Mouse (Mus musculus) erythroblast, embryonic 14.5 days (primary cell): ENCODE measurements around the gene Slc35a3.

ENCODE experiments used
- GATA1 ChIP-seq: IDR thresholded peaks from 2 replicates; pipeline ENCODE4 v1.6.1; 2012; ENCODE audit warnings: low read length, inconsistent platforms, mixed read lengths
- TAL1 ChIP-seq: IDR thresholded peaks from 3 replicates; pipeline ENCODE4 v1.6.1; 2012; ENCODE audit warnings: low read length, inconsistent platforms, mixed read lengths

DNA sequence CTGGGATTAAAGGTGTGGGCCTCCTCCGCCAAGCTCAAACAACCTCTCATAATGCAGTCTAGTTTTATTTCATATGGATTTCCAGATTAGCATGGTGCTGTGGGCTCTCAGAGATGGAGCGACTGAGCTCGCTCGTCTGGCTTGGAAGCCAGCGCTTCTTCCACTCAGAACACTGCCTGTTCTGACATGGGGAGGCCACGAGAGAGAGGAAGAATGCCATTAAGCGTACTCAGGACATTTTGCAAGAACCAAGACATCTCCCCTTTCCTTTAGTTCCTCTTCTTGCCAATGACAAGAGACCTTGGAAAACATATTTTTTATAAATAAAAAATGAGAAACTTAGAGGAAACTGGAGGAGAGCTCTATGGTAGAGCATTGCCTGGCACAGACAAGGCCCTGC lies 63.8 kb downstream of the Slc35a3 start:
- TF ChIP-seq GATA1 = no peak
- no peak for TF ChIP-seq TAL1
